Mouse (Mus musculus) yolk sac, embryonic 10.5 days (tissue): ENCODE measurements around the gene Rnase12.

ENCODE experiments used
- DNase-seq: peaks from one replicate; pipeline ENCODE4 v3.0.0-alpha.2; 2017; ENCODE audit warnings: low spot score

Gene Rnase12

GRCm38 (mm10) chr14:51057401-51057831 is at the start of gene Rnase12:
Gene Rnase12 (minus strand): TSS chr14:51057661.
- DNase-seq: no peak

GRCm38 (mm10) chr14:51106449-51106967 is 49.0 kb upstream of the Rnase12 start:
- peak; percentile 48 for DNase-seq

- no peak for DNase-seq
These were observed 46.9 kb upstream of the Rnase12 start for GRCm38 (mm10) chr14:51104366-51104765.

- DNase-seq: peak; percentile 30
These were observed 45.8 kb upstream of the Rnase12 start for GRCm38 (mm10) chr14:51103217-51103616.

GRCm38 (mm10) chr14:51101284-51101683 is 43.8 kb upstream of the Rnase12 start:
- no peak for DNase-seq

GRCm38 (mm10) chr14:51098921-51099320 is 41.5 kb upstream of the Rnase12 start:
- peak; percentile 40 for DNase-seq

- DNase-seq: peak; percentile 42
These were observed 40.8 kb upstream of the Rnase12 start for GRCm38 (mm10) chr14:51098300-51098699.

- DNase-seq: peak; percentile 86
These were observed 38.5 kb upstream of the Rnase12 start for GRCm38 (mm10) chr14:51095736-51096524.

GRCm38 (mm10) chr14:51094921-51095320 is 37.5 kb upstream of the Rnase12 start:
- no peak for DNase-seq

GRCm38 (mm10) chr14:51094096-51094875 is 36.8 kb upstream of the Rnase12 start:
- DNase-seq: peak; percentile 31

GRCm38 (mm10) chr14:51093496-51093895 is 36.0 kb upstream of the Rnase12 start:
- no peak for DNase-seq

GRCm38 (mm10) chr14:51092073-51092620 is 34.7 kb upstream of the Rnase12 start:
- DNase-seq: no peak

- DNase-seq: peak; percentile 76
These were observed 33.8 kb upstream of the Rnase12 start, which contains the start of the genes Rnase4 and Ang for GRCm38 (mm10) chr14:51090921-51091900. Gene Rnase4 (plus strand): TSS chr14:51091077. Gene Ang (plus strand): TSS chr14:51091150.

- peak; percentile 90 for DNase-seq
These were observed 32.8 kb upstream of the Rnase12 start for GRCm38 (mm10) chr14:51090077-51090781.

GRCm38 (mm10) chr14:51089674-51090076 is 32.2 kb upstream of the Rnase12 start:
- DNase-seq: no peak

GRCm38 (mm10) chr14:51088970-51089673 is 31.7 kb upstream of the Rnase12 start:
- peak; percentile 99 for DNase-seq

GRCm38 (mm10) chr14:51088166-51088969 is 30.9 kb upstream of the Rnase12 start:
- peak; percentile 88 for DNase-seq

GRCm38 (mm10) chr14:51087762-51088161 is 30.3 kb upstream of the Rnase12 start:
- no peak for DNase-seq

GRCm38 (mm10) chr14:51085911-51086310 is 28.4 kb upstream of the Rnase12 start:
- no peak for DNase-seq
